Comparison of ENCODE assay signal across 30 mouse cellular contexts in genomic region chr2:152211871-152212270, GRCm38 (mm10). TPM values are rescaled to one million over a fixed set of nuclear protein-coding genes. Genes with fewer than 3 reads are reported as not detected.
A peak's percentile ranks its signal among the peaks of the same experiment; 100 is the strongest.
DNase-seq lines count a peak whose midpoint lies in the region; ATAC-seq lines count a peak whose summit lies in the region.
"Had no signal": no experiment of that assay in that cellular context is flagged by ENCODE, and none has a peak within 500 bp of the region (broad histone marks: within the 10 kb centered on the region; RNA-seq: fewer than 3 reads in every experiment).

No protein-coding gene starts in this region.

- 66% methylated on average over 3 of the region's 3 CpGs for WGBS in kidney, embryonic 16.5 days
- WGBS in forebrain, embryonic 15.5 days = 84% methylated on average over 3 of the region's 3 CpGs

- no peak for ATAC-seq in kidney, embryonic 16.5 days (ENCODE audit: low FRiP score, low TSS enrichment)
- no peak for ATAC-seq in forebrain, embryonic 15.5 days (replicated peaks)
- ATAC-seq: CD4-positive, CD25-positive, alpha-beta regulatory T cell, adult 4 months; forebrain, embryonic 16.5 days; hindbrain, embryonic 16.5 days; lung, postnatal 0 days had no signal

- H3K27ac ChIP-seq in kidney, embryonic 16.5 days (ENCODE audit: low read length) = no peak overlapping the region
- no peak overlapping the region for H3K27ac ChIP-seq in forebrain, embryonic 15.5 days (replicated peaks)
- H3K27ac ChIP-seq: embryonic facial prominence, embryonic 13.5 days; forebrain, embryonic 10.5 days; heart, embryonic 10.5 days; heart, embryonic 15.5 days; limb, embryonic 10.5 days; limb, embryonic 15.5 days; liver, embryonic 13.5 days; midbrain, embryonic 12.5 days; neural tube, embryonic 12.5 days had no signal

- no peak overlapping the region for H3K4me3 ChIP-seq in kidney, embryonic 16.5 days (ENCODE audit: low read length)
- no peak overlapping the region for H3K4me3 ChIP-seq in forebrain, embryonic 15.5 days
- H3K4me3 ChIP-seq: embryonic facial prominence, embryonic 13.5 days; forebrain, embryonic 10.5 days; heart, embryonic 10.5 days; heart, embryonic 15.5 days; limb, embryonic 10.5 days; limb, embryonic 15.5 days; liver, embryonic 13.5 days; megakaryocyte, embryonic 14.5 days; midbrain, embryonic 12.5 days; myocyte; neural tube, embryonic 12.5 days had no signal

- H3K9me3 ChIP-seq in kidney, embryonic 16.5 days (ENCODE audit: low read length) = no peaks in the 10 kb centered on the region
- H3K9me3 ChIP-seq in forebrain, embryonic 15.5 days = no peaks in the 10 kb centered on the region
- H3K9me3 ChIP-seq: embryonic facial prominence, embryonic 13.5 days; forebrain, embryonic 10.5 days; heart, embryonic 10.5 days; heart, embryonic 15.5 days; limb, embryonic 10.5 days; limb, embryonic 15.5 days; liver, embryonic 13.5 days; midbrain, embryonic 12.5 days; neural tube, embryonic 12.5 days had no signal

- H3K9ac ChIP-seq in kidney, embryonic 16.5 days (replicated peaks; ENCODE audit: low read length) = no peak overlapping the region
- H3K9ac ChIP-seq in forebrain, embryonic 15.5 days (replicated peaks) = no peak overlapping the region
- H3K9ac ChIP-seq: embryonic facial prominence, embryonic 13.5 days; heart, embryonic 15.5 days; limb, embryonic 15.5 days; liver, embryonic 13.5 days; midbrain, embryonic 12.5 days; neural tube, embryonic 12.5 days had no signal

- no peaks in the 10 kb centered on the region for H3K27me3 ChIP-seq in kidney, embryonic 16.5 days (ENCODE audit: insufficient read depth, low read length)
- no peaks in the 10 kb centered on the region for H3K27me3 ChIP-seq in forebrain, embryonic 15.5 days
- H3K27me3 ChIP-seq: embryonic facial prominence, embryonic 13.5 days; heart, embryonic 15.5 days; limb, embryonic 15.5 days; liver, embryonic 13.5 days; midbrain, embryonic 12.5 days; neural tube, embryonic 12.5 days had no signal

- DNase-seq in kidney, adult 18-20 months = peak; percentile 18
- DNase-seq in adrenal gland, postnatal 10 days = peak; percentile 61
- peak; percentile 71 for DNase-seq in kidney, adult 9 months
- DNase-seq in cerebellum, adult 8-10 months = no peak
- DNase-seq in embryo, embryonic 9.5 days (ENCODE audit: extremely low spot score) = no peak
- DNase-seq: cerebellum, adult 9-10 months; cerebellum, postnatal 36 days; embryo, embryonic 11 days; layer of hippocampus, adult 9-11 months; liver, embryonic 13.5 days; lung, adult 18-20 months; lung, postnatal 4 days; thymus, adult 2 months; thymus, postnatal 36 days had no signal

- no peaks in the 10 kb centered on the region for H3K36me3 ChIP-seq in kidney, embryonic 16.5 days (ENCODE audit: insufficient read depth, low read length)
- H3K36me3 ChIP-seq in forebrain, embryonic 15.5 days = no peaks in the 10 kb centered on the region
- H3K36me3 ChIP-seq: embryonic facial prominence, embryonic 13.5 days; forebrain, embryonic 10.5 days; heart, embryonic 10.5 days; heart, embryonic 15.5 days; limb, embryonic 10.5 days; limb, embryonic 15.5 days; liver, embryonic 13.5 days; midbrain, embryonic 12.5 days; neural tube, embryonic 12.5 days had no signal

- no peak overlapping the region for H3K4me2 ChIP-seq in kidney, embryonic 16.5 days (replicated peaks; ENCODE audit: low read depth, low read length)
- no peak overlapping the region for H3K4me2 ChIP-seq in forebrain, embryonic 15.5 days (replicated peaks)
- H3K4me2 ChIP-seq: embryonic facial prominence, embryonic 13.5 days; heart, embryonic 15.5 days; limb, embryonic 15.5 days; liver, embryonic 13.5 days; midbrain, embryonic 12.5 days; neural tube, embryonic 12.5 days had no signal

- no peaks in the 10 kb centered on the region for H3K4me1 ChIP-seq in kidney, embryonic 16.5 days (ENCODE audit: insufficient read depth, low read length)
- no peaks in the 10 kb centered on the region for H3K4me1 ChIP-seq in forebrain, embryonic 15.5 days
- H3K4me1 ChIP-seq: embryonic facial prominence, embryonic 13.5 days; forebrain, embryonic 10.5 days; heart, embryonic 10.5 days; heart, embryonic 15.5 days; limb, embryonic 10.5 days; limb, embryonic 15.5 days; liver, embryonic 13.5 days; megakaryocyte, embryonic 14.5 days; midbrain, embryonic 12.5 days; neural tube, embryonic 12.5 days had no signal

RNA-seq across cellular contexts. Expression of gene Csnk2a1, which starts 14.8 kb away (rescaled TPM):
- polyA plus RNA-seq in kidney, embryonic 16.5 days (2015; fragmentation: Nextera tagmentation; extraction: Ambion mirVana) = 90.5 and 95.1 TPM in 2 replicates
- total RNA-seq in adrenal gland, postnatal 10 days (2021) = 100 to 1,000 TPM in 1 of 2 experiments, 10 to 100 TPM in 1; 96.6 to 109 TPM
- polyA plus RNA-seq in forebrain, embryonic 15.5 days (2015; fragmentation: Nextera tagmentation; extraction: Ambion mirVana) = 116 TPM in 2 replicates

Comparison
In these comparisons a context has a peak if more than half of its experiments do, and no peak if none do; other contexts are left out.
1. DNase-seq: peak in kidney, adult 18-20 months (single experiment), adrenal gland, postnatal 10 days (single experiment) and kidney, adult 9 months (single experiment); none in cerebellum, adult 8-10 months (single experiment) and embryo, embryonic 9.5 days (single experiment).